Mouse (Mus musculus) liver, adult 2 months (tissue): ENCODE data around the gene Cyp4x1.

Experiments
- CTCF ChIP-seq: fragments of 200-500 bp; IDR thresholded peaks from 2 replicates; pipeline ENCODE4 v1.5.1; 2011; ENCODE audit warnings: low read depth, low read length, control low read depth
- POLR2A ChIP-seq: fragments of 200-500 bp; IDR thresholded peaks from 2 replicates; pipeline ENCODE4 v1.6.1; 2011; ENCODE audit warnings: low read length, control low read depth; ENCODE audit not compliant: insufficient read depth; ENCODE audit errors: extremely low read depth

GRCm38 (mm10) chr4:115091806-115092205, 42.3 kb downstream of the Cyp4x1 start:
- TF ChIP-seq CTCF (no peak), POLR2A (no peak)
